Mouse (Mus musculus): ENCODE measurements around the gene Mnt. TPM values are rescaled to one million over a fixed set of nuclear protein-coding genes. Genes with fewer than 3 reads are reported as not detected.
"Not testable (repeated sequence)": the region's sequence is repeated elsewhere in the genome, so short reads cannot be mapped to it uniquely, and the experiment has no call there.

Gene Mnt
- polyA plus RNA-seq (2016; fragmentation: Nextera tagmentation; extraction: Ambion mirVana) = 5.4 and 7.4 TPM in 2 replicates

- under 1% methylated on average over 70 of the region's 70 CpGs for WGBS
- peaks cover 51% of the 10 kb centered on the region for H3K4me1 ChIP-seq (replicated peaks)
- H3K9me3 ChIP-seq = no peaks in the 10 kb centered on the region
- H3K4me3 ChIP-seq = peak within 1 kb of the TSS; percentile 94
- no peaks in the 10 kb centered on the region for H3K36me3 ChIP-seq
- peak; percentile 99 for DNase-seq (ENCODE audit: low spot score)
- peaks cover 8% of the 10 kb centered on the region; the same call in 1 of the 2 replicates for H3K27me3 ChIP-seq (ENCODE audit: insufficient read depth, poor library complexity, severe bottlenecking)
- H3K27ac ChIP-seq = peak within 1 kb of the TSS; percentile 93
Observed at GRCm38 (mm10) chr11:74830256-74831161, at the start of gene Mnt. TSS of gene Mnt (plus strand) at chr11:74830920.

- 94% methylated on average over 4 of the region's 4 CpGs for WGBS
- no peaks in the 10 kb centered on the region for H3K4me1 ChIP-seq (replicated peaks)
- peaks cover 95% of the 10 kb centered on the region for H3K36me3 ChIP-seq
- no peak overlapping the region for H3K27ac ChIP-seq
- H3K9me3 ChIP-seq = no peaks in the 10 kb centered on the region
- H3K27me3 ChIP-seq (ENCODE audit: insufficient read depth, poor library complexity, severe bottlenecking) = no peaks in the 10 kb centered on the region
- no peak for DNase-seq (ENCODE audit: low spot score)
- no peak overlapping the region for H3K4me3 ChIP-seq
Observed at GRCm38 (mm10) chr11:74792874-74793273, 37.8 kb upstream of the Mnt start.

GRCm38 (mm10) chr11:74800658-74801057 is 30.1 kb upstream of the Mnt start:
- Histone ChIP-seq H3K9me3 (no peaks in the 10 kb centered on the region), H3K27ac (no peak overlapping the region), H3K4me3 (no peak overlapping the region), H3K4me1 (replicated peaks) (no peaks in the 10 kb centered on the region), H3K36me3 (peaks cover 90% of the 10 kb centered on the region), H3K27me3 (ENCODE audit: insufficient read depth, poor library complexity, severe bottlenecking) (no peaks in the 10 kb centered on the region)
- WGBS = 87% methylated on average over 4 of the region's 4 CpGs
- no peak for DNase-seq (ENCODE audit: low spot score)

- no peak overlapping the region for H3K27ac ChIP-seq
- H3K4me1 ChIP-seq (replicated peaks) = no peaks in the 10 kb centered on the region
- WGBS = 88% methylated on average over 3 of the region's 3 CpGs
- peaks cover 90% of the 10 kb centered on the region for H3K36me3 ChIP-seq
- DNase-seq (ENCODE audit: low spot score) = no peak
- H3K9me3 ChIP-seq = no peaks in the 10 kb centered on the region
- H3K4me3 ChIP-seq = no peak overlapping the region
- H3K27me3 ChIP-seq (ENCODE audit: insufficient read depth, poor library complexity, severe bottlenecking) = no peaks in the 10 kb centered on the region
Observed at GRCm38 (mm10) chr11:74804081-74804627, 26.6 kb upstream of the Mnt start.

GRCm38 (mm10) chr11:74807246-74807882 is 23.4 kb upstream of the Mnt start:
- peaks cover 77% of the 10 kb centered on the region for H3K36me3 ChIP-seq
- 92% methylated on average over 6 of the region's 6 CpGs for WGBS
- H3K9me3 ChIP-seq = no peaks in the 10 kb centered on the region
- H3K4me3 ChIP-seq = no peak overlapping the region
- H3K27ac ChIP-seq = no peak overlapping the region
- peaks cover 9% of the 10 kb centered on the region for H3K4me1 ChIP-seq (replicated peaks)
- H3K27me3 ChIP-seq (ENCODE audit: insufficient read depth, poor library complexity, severe bottlenecking) = no peaks in the 10 kb centered on the region
- no peak for DNase-seq (ENCODE audit: low spot score)

- no peaks in the 10 kb centered on the region for H3K9me3 ChIP-seq
- H3K36me3 ChIP-seq = peaks cover 74% of the 10 kb centered on the region
- 94% methylated on average over 6 of the region's 6 CpGs for WGBS
- no peak overlapping the region for H3K27ac ChIP-seq
- no peak overlapping the region for H3K4me3 ChIP-seq
- DNase-seq (ENCODE audit: low spot score) = no peak
- H3K27me3 ChIP-seq (ENCODE audit: insufficient read depth, poor library complexity, severe bottlenecking) = no peaks in the 10 kb centered on the region
- H3K4me1 ChIP-seq (replicated peaks) = peaks cover 9% of the 10 kb centered on the region
Observed at GRCm38 (mm10) chr11:74808251-74808853, 22.4 kb upstream of the Mnt start.

- Histone ChIP-seq H3K4me1 (replicated peaks) (peaks cover 9% of the 10 kb centered on the region), H3K27me3 (ENCODE audit: insufficient read depth, poor library complexity, severe bottlenecking) (no peaks in the 10 kb centered on the region), H3K4me3 (no peak overlapping the region), H3K36me3 (peaks cover 73% of the 10 kb centered on the region), H3K9me3 (no peaks in the 10 kb centered on the region), H3K27ac (no peak overlapping the region)
- DNase-seq (ENCODE audit: low spot score) = no peak
Observed at GRCm38 (mm10) chr11:74810134-74810533, 20.6 kb upstream of the Mnt start.

GRCm38 (mm10) chr11:74811027-74811426 is 19.7 kb upstream of the Mnt start:
- WGBS = 65% methylated on average over 3 of the region's 3 CpGs
- H3K36me3 ChIP-seq = peaks cover 68% of the 10 kb centered on the region
- H3K27ac ChIP-seq = peak overlapping the region; percentile 81
- not testable (repeated sequence) for H3K9me3 ChIP-seq; DNase-seq (ENCODE audit: low spot score); H3K4me3 ChIP-seq; H3K4me1 ChIP-seq (replicated peaks); H3K27me3 ChIP-seq (ENCODE audit: insufficient read depth, poor library complexity, severe bottlenecking)

- Histone ChIP-seq H3K4me1 (replicated peaks) (peaks cover 9% of the 10 kb centered on the region), H3K27me3 (ENCODE audit: insufficient read depth, poor library complexity, severe bottlenecking) (no peaks in the 10 kb centered on the region), H3K27ac (peak overlapping the region; percentile 81), H3K4me3 (no peak overlapping the region), H3K36me3 (peaks cover 68% of the 10 kb centered on the region), H3K9me3 (no peaks in the 10 kb centered on the region)
- WGBS = 62% methylated on average over 5 of the region's 5 CpGs
- DNase-seq (ENCODE audit: low spot score) = no peak
Observed at GRCm38 (mm10) chr11:74811538-74811937, 19.2 kb upstream of the Mnt start.

- no peak for DNase-seq (ENCODE audit: low spot score)
- Histone ChIP-seq H3K27ac (no peak overlapping the region), H3K36me3 (peaks cover 65% of the 10 kb centered on the region), H3K27me3 (ENCODE audit: insufficient read depth, poor library complexity, severe bottlenecking) (no peaks in the 10 kb centered on the region), H3K4me3 (no peak overlapping the region), H3K4me1 (replicated peaks) (peaks cover 9% of the 10 kb centered on the region), H3K9me3 (no peaks in the 10 kb centered on the region)
Observed at GRCm38 (mm10) chr11:74815795-74816194, 14.9 kb upstream of the Mnt start.

- H3K36me3 ChIP-seq = peaks cover 53% of the 10 kb centered on the region
- no peaks in the 10 kb centered on the region for H3K4me1 ChIP-seq (replicated peaks)
- no peak for DNase-seq (ENCODE audit: low spot score)
- 75% methylated on average over 1 of the region's 1 CpGs for WGBS
- H3K9me3 ChIP-seq = no peaks in the 10 kb centered on the region
- H3K4me3 ChIP-seq = no peak overlapping the region
- no peaks in the 10 kb centered on the region for H3K27me3 ChIP-seq (ENCODE audit: insufficient read depth, poor library complexity, severe bottlenecking)
- H3K27ac ChIP-seq = no peak overlapping the region
Observed at GRCm38 (mm10) chr11:74820921-74821320, 9.8 kb upstream of the Mnt start.

- Histone ChIP-seq H3K27ac (no peak overlapping the region), H3K4me1 (replicated peaks) (no peaks in the 10 kb centered on the region), H3K36me3 (peaks cover 48% of the 10 kb centered on the region), H3K9me3 (no peaks in the 10 kb centered on the region), H3K4me3 (no peak overlapping the region), H3K27me3 (ENCODE audit: insufficient read depth, poor library complexity, severe bottlenecking) (no peaks in the 10 kb centered on the region)
- DNase-seq (ENCODE audit: low spot score) = no peak
- 33% methylated on average over 1 of the region's 1 CpGs for WGBS
Observed at GRCm38 (mm10) chr11:74821463-74821862, 9.3 kb upstream of the Mnt start.
